Mouse (Mus musculus): ENCODE measurements at regions not wholly inside any gene's neighbourhood (a gene's known extent, or its start where the extent isn't known, plus 50 kb on each side); places are given as distances from the start of the nearest gene placed in this dataset.

DNA sequence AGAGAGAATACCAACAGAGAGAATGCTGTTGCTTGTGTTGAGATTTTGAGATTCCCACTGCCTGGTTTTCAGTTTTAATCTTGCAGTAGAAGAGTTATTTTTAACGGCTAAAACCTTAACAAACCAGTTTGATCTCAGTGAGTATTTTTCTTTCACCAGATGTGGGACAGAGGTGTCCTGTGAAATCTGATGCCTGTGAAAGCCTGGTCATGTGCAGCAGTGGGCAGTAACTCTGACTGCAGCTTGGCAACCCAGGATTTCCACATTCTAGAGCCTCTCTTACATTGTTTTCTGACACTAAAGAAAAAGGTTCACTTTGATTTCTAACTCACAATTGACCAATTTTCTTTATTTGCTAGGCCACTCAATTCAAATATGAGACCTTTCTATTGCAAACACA lies 335.7 kb upstream of the Tet2 start:
- Histone ChIP-seq H3K79me2 (ENCODE audit: control insufficient read depth, insufficient read depth) (no peaks in the 10 kb centered on the region), H3ac (ENCODE audit: control insufficient read depth, insufficient read length, low read depth) (no peak overlapping the region), H3K79me3 (ENCODE audit: low read depth) (no peaks in the 10 kb centered on the region), H3K36me3 (ENCODE audit: control insufficient read depth, insufficient read depth) (no peaks in the 10 kb centered on the region), H3K27me3 (ENCODE audit: control insufficient read depth, insufficient read depth, insufficient read length) (no peaks in the 10 kb centered on the region), H3K4me3 (ENCODE audit: insufficient read depth, poor library complexity, severe bottlenecking) (no peak overlapping the region)
- TF ChIP-seq CTCF (IDR thresholded peaks at IDR 0.05; ENCODE audit: control insufficient read depth, insufficient read depth, insufficient read length), result no peak
- no peak for TF ChIP-seq CEBPB (IDR thresholded peaks at IDR 0.05; ENCODE audit: low read depth)
- TF ChIP-seq MAX (IDR thresholded peaks at IDR 0.05), result no peak
- TF ChIP-seq USF1 (IDR thresholded peaks at IDR 0.05; ENCODE audit: low read depth), result no peak
- TF ChIP-seq FOSL1 (IDR thresholded peaks at IDR 0.05; ENCODE audit: insufficient read depth, low read length, poor library complexity, severe bottlenecking), result no peak
- TF ChIP-seq MYOG (IDR thresholded peaks at IDR 0.05; ENCODE audit: control insufficient read depth, extremely low read depth, insufficient read length), result no peak
- no peak for TF ChIP-seq MYOD1 (IDR thresholded peaks at IDR 0.05; ENCODE audit: control insufficient read depth, insufficient read length, low read depth)

DNA sequence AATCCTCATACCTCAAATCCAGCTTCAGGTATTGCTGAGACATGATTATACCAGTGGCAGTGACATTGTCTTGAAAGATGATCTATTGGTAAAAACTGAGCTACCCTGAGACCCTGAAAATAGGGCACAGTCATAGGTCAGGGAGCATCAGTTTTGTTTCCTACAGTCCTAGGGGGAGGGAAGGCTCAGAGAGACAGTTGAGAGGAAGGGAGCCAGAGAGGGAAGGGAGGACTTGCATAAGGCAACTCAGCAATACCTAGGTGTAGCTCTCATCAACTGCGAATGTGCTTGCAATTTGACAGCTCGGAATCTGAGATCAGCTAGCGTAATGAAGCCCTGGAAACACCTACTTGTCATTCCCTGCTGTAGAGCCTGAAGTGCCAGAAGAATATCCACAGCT lies 334.4 kb upstream of the Cxxc4 start:
- Histone ChIP-seq H3K36me3 (ENCODE audit: control insufficient read depth, insufficient read depth) (no peaks in the 10 kb centered on the region), H3K4me3 (ENCODE audit: insufficient read depth, poor library complexity, severe bottlenecking) (no peak overlapping the region), H3K79me3 (ENCODE audit: low read depth) (no peaks in the 10 kb centered on the region), H3ac (ENCODE audit: control insufficient read depth, insufficient read length, low read depth) (no peak overlapping the region), H3K79me2 (ENCODE audit: control insufficient read depth, insufficient read depth) (no peaks in the 10 kb centered on the region), H3K27me3 (ENCODE audit: control insufficient read depth, insufficient read depth, insufficient read length) (no peaks in the 10 kb centered on the region)
- TF ChIP-seq CEBPB (IDR thresholded peaks at IDR 0.05; ENCODE audit: low read depth), result no peak
- TF ChIP-seq MAX (IDR thresholded peaks at IDR 0.05), result no peak
- no peak for TF ChIP-seq MYOG (IDR thresholded peaks at IDR 0.05; ENCODE audit: control insufficient read depth, extremely low read depth, insufficient read length)
- TF ChIP-seq MYOD1 (IDR thresholded peaks at IDR 0.05; ENCODE audit: control insufficient read depth, insufficient read length, low read depth), result no peak
- TF ChIP-seq USF1 (IDR thresholded peaks at IDR 0.05; ENCODE audit: low read depth), result no peak
- no peak for TF ChIP-seq CTCF (IDR thresholded peaks at IDR 0.05; ENCODE audit: control insufficient read depth, insufficient read depth, insufficient read length)
- no peak for TF ChIP-seq FOSL1 (IDR thresholded peaks at IDR 0.05; ENCODE audit: insufficient read depth, low read length, poor library complexity, severe bottlenecking)

DNA sequence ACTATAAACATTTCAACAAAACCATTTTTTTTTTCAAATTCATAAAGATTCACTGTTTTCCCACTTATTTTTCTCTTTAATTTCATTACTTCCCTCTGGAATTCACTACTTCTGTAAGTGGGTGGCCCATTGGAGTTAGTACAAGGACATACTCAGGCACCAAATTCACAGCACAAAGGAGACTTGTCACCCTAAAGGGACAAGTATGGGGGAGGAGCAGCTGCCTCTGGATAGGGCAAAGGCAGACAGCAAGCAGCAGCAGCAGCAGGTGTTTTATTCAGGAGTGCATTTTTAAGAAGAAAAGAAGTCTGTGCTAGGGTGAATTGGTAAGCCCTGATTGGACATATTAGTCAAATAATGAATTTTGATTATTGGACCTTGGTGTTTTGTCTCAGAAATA lies 314.1 kb upstream of the Cxxc4 start:
- no peaks in the 10 kb centered on the region for H3K79me3 ChIP-seq (ENCODE audit: low read depth)
- H3K27me3 ChIP-seq (ENCODE audit: control insufficient read depth, insufficient read depth, insufficient read length), result no peaks in the 10 kb centered on the region
- H3K36me3 ChIP-seq (ENCODE audit: control insufficient read depth, insufficient read depth), result no peaks in the 10 kb centered on the region
- H3K79me2 ChIP-seq (ENCODE audit: control insufficient read depth, insufficient read depth), result no peaks in the 10 kb centered on the region
- H3K4me3 ChIP-seq (ENCODE audit: insufficient read depth, poor library complexity, severe bottlenecking), result no peak overlapping the region
- TF ChIP-seq MYOD1 (IDR thresholded peaks at IDR 0.05; ENCODE audit: control insufficient read depth, insufficient read length, low read depth) (no peak), CTCF (IDR thresholded peaks at IDR 0.05; ENCODE audit: control insufficient read depth, insufficient read depth, insufficient read length) (no peak), FOSL1 (IDR thresholded peaks at IDR 0.05; ENCODE audit: insufficient read depth, low read length, poor library complexity, severe bottlenecking) (no peak), MAX (IDR thresholded peaks at IDR 0.05) (no peak), USF1 (IDR thresholded peaks at IDR 0.05; ENCODE audit: low read depth) (no peak), CEBPB (IDR thresholded peaks at IDR 0.05; ENCODE audit: low read depth) (no peak), MYOG (IDR thresholded peaks at IDR 0.05; ENCODE audit: control insufficient read depth, extremely low read depth, insufficient read length) (no peak)
- H3ac ChIP-seq (ENCODE audit: control insufficient read depth, insufficient read length, low read depth), result no peak overlapping the region

DNA sequence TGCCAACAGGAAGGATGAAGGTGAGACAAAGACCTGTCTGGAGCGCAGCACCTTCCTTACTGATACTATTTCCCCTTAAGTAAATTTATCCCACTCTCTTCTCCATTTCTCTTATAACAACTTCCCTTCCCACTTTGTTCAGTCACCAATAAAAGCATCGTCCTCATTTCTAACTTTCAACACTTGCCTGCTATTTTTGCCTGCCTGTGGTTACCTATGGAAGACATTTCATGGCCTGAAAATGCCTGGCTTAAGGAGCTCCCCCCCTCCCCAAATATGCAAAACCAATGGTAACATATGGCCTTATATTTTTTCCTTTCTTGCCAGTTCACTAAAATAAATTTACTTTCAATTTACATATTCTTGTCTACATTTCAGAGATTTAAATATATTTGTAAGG lies 271.0 kb upstream of the Cxxc4 start:
- H3K4me3 ChIP-seq (ENCODE audit: insufficient read depth, poor library complexity, severe bottlenecking), result no peak overlapping the region
- no peak for TF ChIP-seq FOSL1 (IDR thresholded peaks at IDR 0.05; ENCODE audit: insufficient read depth, low read length, poor library complexity, severe bottlenecking)
- no peaks in the 10 kb centered on the region for H3K36me3 ChIP-seq (ENCODE audit: control insufficient read depth, insufficient read depth)
- H3K79me2 ChIP-seq (ENCODE audit: control insufficient read depth, insufficient read depth), result no peaks in the 10 kb centered on the region
- H3ac ChIP-seq (ENCODE audit: control insufficient read depth, insufficient read length, low read depth), result no peak overlapping the region
- no peaks in the 10 kb centered on the region for H3K27me3 ChIP-seq (ENCODE audit: control insufficient read depth, insufficient read depth, insufficient read length)
- H3K79me3 ChIP-seq (ENCODE audit: low read depth), result no peaks in the 10 kb centered on the region

DNA sequence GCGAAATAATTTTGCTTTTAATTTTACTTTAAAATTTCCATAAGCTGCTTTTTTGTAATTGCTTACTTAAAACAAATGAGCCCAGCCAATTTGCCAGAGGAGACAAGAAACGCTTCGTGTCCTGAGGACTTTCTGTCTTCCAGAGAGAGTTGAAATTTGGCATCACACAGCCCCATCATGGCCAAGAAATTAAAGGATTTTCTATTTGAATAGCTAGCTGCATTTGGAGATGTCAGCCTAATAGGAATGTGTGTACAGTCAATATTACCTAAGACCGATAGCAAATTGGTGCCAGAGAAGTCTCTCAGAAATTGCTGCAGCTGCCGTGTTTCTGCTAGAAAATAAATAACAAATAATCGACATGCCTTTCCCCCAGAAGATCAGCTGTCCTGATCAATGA lies 268.1 kb upstream of the Cxxc4 start:
- Histone ChIP-seq H3K27me3 (ENCODE audit: control insufficient read depth, insufficient read depth, insufficient read length) (no peaks in the 10 kb centered on the region), H3K4me3 (ENCODE audit: insufficient read depth, poor library complexity, severe bottlenecking) (no peak overlapping the region), H3K79me3 (ENCODE audit: low read depth) (no peaks in the 10 kb centered on the region), H3ac (ENCODE audit: control insufficient read depth, insufficient read length, low read depth) (no peak overlapping the region), H3K36me3 (ENCODE audit: control insufficient read depth, insufficient read depth) (no peaks in the 10 kb centered on the region), H3K79me2 (ENCODE audit: control insufficient read depth, insufficient read depth) (no peaks in the 10 kb centered on the region)
- no peak for TF ChIP-seq MYOD1 (IDR thresholded peaks at IDR 0.05; ENCODE audit: control insufficient read depth, insufficient read length, low read depth)
- TF ChIP-seq CTCF (IDR thresholded peaks at IDR 0.05; ENCODE audit: control insufficient read depth, insufficient read depth, insufficient read length), result no peak
- TF ChIP-seq CEBPB (IDR thresholded peaks at IDR 0.05; ENCODE audit: low read depth), result no peak
- TF ChIP-seq FOSL1 (IDR thresholded peaks at IDR 0.05; ENCODE audit: insufficient read depth, low read length, poor library complexity, severe bottlenecking), result no peak
- no peak for TF ChIP-seq MYOG (IDR thresholded peaks at IDR 0.05; ENCODE audit: control insufficient read depth, extremely low read depth, insufficient read length)
- TF ChIP-seq USF1 (IDR thresholded peaks at IDR 0.05; ENCODE audit: low read depth), result no peak
- no peak for TF ChIP-seq MAX (IDR thresholded peaks at IDR 0.05)

DNA sequence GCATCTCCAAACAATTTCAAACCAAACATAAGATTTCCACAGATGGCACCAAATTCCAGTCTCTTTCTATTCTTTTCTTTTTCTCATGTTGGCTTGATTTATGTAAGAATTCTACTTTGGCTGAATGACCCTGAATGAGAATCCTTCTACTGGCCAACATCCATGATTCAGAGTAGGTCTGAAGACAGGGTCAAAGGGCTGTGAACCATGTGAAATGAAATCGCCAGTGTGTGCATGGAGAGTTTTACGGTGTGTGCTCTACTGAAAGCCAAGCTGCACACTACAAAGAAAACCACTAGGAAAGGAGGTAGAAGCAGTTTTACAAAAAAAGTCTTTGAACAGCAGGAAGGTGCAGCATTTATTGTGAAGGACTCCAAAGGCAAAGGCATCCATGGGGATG lies 263.5 kb upstream of the Cxxc4 start:
- H3K79me3 ChIP-seq (ENCODE audit: low read depth), result no peaks in the 10 kb centered on the region
- H3K4me3 ChIP-seq (ENCODE audit: insufficient read depth, poor library complexity, severe bottlenecking), result no peak overlapping the region
- no peaks in the 10 kb centered on the region for H3K36me3 ChIP-seq (ENCODE audit: control insufficient read depth, insufficient read depth)
- H3K79me2 ChIP-seq (ENCODE audit: control insufficient read depth, insufficient read depth), result no peaks in the 10 kb centered on the region
- no peaks in the 10 kb centered on the region for H3K27me3 ChIP-seq (ENCODE audit: control insufficient read depth, insufficient read depth, insufficient read length)
- H3ac ChIP-seq (ENCODE audit: control insufficient read depth, insufficient read length, low read depth), result no peak overlapping the region
- TF ChIP-seq CEBPB (IDR thresholded peaks at IDR 0.05; ENCODE audit: low read depth), result no peak
- TF ChIP-seq FOSL1 (IDR thresholded peaks at IDR 0.05; ENCODE audit: insufficient read depth, low read length, poor library complexity, severe bottlenecking), result no peak
- no peak for TF ChIP-seq MAX (IDR thresholded peaks at IDR 0.05)
- no peak for TF ChIP-seq USF1 (IDR thresholded peaks at IDR 0.05; ENCODE audit: low read depth)
- no peak for TF ChIP-seq MYOG (IDR thresholded peaks at IDR 0.05; ENCODE audit: control insufficient read depth, extremely low read depth, insufficient read length)
- TF ChIP-seq CTCF (IDR thresholded peaks at IDR 0.05; ENCODE audit: control insufficient read depth, insufficient read depth, insufficient read length), result no peak
- no peak for TF ChIP-seq MYOD1 (IDR thresholded peaks at IDR 0.05; ENCODE audit: control insufficient read depth, insufficient read length, low read depth)
